Mouse (Mus musculus): ENCODE data around the gene Defb13.
"Not testable (repeated sequence)": the region's sequence is repeated elsewhere in the genome, so short reads cannot be mapped to it uniquely, and the experiment has no call there.

Defb13 gene

GRCm38 (mm10) chr8:21946462-21946861 lies at the start of gene Defb13:
Gene Defb13 (plus strand): TSS chr8:21946762.
- DNase-seq (ENCODE audit: low read depth): no peak

DNA sequence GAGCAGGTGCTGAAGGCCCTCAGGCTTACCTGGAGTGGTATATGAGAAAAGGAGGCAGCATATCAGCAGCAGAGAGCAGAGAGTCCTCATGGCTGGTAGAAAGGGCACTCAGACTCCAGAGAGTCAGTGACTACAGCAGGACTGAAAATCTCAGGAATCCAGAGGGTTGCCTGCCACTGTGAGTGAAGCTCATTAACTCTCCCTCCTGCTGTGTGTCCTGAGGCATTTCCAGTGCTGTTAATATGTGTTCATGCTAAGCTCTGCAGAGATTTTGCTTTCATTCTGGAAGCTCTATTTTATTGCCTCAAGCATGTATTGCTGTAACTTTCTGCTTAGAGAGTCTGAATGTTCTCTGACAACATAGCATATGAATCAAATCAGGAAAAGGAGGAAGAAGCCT lies 40.3 kb upstream of the Defb13 start, which contains the start of gene Defb11:
Defb11 (minus strand) TSS at position 123 of the 400 bp plus-strand sequence.
- not testable (repeated sequence) for DNase-seq (ENCODE audit: low read depth)

GRCm38 (mm10) chr8:21911931-21912330 lies 34.6 kb upstream of the Defb13 start:
- no peak for DNase-seq (ENCODE audit: low read depth)

DNA sequence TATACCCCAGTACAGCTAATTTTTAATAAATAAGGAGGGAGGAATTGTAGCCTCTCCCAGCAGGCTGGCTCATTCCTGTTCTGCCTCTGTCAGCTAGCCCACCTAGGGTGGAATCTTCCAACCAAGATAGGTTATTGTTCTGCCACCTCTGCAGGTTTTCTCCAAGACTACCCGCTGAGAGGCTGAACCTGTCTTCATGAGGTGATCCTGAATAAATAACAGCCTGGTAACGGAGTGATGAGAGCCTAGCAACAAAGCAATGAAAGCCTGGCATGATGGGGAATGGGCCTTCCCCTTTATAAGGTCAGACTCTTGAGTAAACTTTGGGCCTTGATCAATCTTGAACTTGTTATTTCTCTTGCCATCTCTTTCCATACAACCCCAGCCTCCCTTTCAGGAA lies 34.0 kb upstream of the Defb13 start:
- no peak for DNase-seq (ENCODE audit: low read depth)

DNA sequence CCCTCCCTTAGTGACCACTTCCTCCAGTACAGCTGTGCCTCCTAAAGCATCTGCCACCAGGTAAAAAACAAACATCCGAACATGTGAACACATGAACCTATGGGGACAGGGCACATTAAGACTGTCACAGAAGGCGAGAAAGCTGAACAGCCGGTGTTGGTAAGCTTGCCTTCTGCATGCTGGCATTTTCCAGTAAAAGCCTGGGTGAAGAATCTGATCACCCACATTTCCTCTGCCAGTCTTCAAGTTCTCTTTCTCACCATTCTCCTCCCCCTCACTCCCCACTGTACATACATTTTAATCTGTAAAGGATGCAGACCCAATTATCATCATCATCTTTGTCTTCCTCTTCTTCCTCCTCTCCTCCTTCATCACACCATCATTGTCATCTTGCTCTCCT lies 30.9 kb upstream of the Defb13 start:
- DNase-seq (ENCODE audit: low read depth): no peak

GRCm38 (mm10) chr8:21930754-21931153 lies 15.8 kb upstream of the Defb13 start:
- not testable (repeated sequence) for DNase-seq (ENCODE audit: low read depth)

DNA sequence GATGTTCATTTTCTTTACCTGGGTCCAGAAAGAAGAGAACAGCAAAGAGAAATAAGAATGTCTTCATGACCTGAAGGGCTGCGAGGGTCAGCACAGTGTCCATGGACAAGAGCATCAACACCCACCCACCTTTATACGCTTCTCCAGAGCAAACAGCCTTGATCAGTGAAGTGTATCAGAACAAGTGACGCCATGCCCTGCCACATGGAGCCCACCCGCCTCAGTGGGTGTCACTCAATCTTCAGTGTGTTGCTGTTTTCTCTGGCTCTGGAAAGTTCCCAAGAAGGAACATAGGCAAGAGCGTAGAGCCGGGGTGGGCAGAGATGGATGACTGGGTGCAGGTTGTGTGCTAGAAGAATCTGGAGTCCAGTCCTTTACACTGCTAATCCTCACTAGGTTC lies 14.0 kb upstream of the Defb13 start, which contains the start of gene Defb15:
Defb15 (minus strand) TSS at position 101 of the 400 bp plus-strand sequence.
- DNase-seq (ENCODE audit: low read depth): no peak

- DNase-seq (ENCODE audit: low read depth): not testable (repeated sequence)
These were observed 8.5 kb upstream of the Defb13 start, which contains the start of gene Defb35 for GRCm38 (mm10) chr8:21938052-21938451. Gene Defb35 (plus strand): TSS chr8:21938352.

GRCm38 (mm10) chr8:21947311-21948017 lies 902 bp downstream of the Defb13 start:
- no peak for DNase-seq (ENCODE audit: low read depth)

DNA sequence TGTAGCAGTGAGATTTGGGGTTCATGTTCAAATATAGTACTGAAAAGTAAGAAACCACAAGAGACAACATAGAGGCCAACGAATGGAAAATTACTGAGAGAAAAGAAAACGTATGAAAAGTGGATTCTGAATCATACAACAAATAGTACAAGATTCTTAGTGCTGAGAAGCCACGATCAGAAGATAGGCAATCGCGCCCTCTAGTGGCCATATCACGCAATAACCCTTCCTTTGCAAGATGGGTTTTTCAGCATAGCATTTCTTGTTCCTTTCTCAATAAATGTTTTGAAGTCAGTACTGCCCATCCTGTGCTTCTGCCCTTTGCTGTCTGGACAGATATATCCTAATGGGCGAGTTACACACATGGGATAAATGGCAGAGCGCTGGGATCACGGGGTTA lies 8.8 kb downstream of the Defb13 start:
- peak; percentile 27 for DNase-seq (ENCODE audit: low read depth)

- no peak for DNase-seq (ENCODE audit: low read depth)
These were observed 9.8 kb downstream of the Defb13 start for GRCm38 (mm10) chr8:21956336-21956735.

- DNase-seq (ENCODE audit: low read depth): no peak
These were observed 11.9 kb downstream of the Defb13 start, which contains the start of gene Fam90a1a for GRCm38 (mm10) chr8:21958414-21958813. Gene Fam90a1a (plus strand): TSS chr8:21958714.

- DNase-seq (ENCODE audit: low read depth): no peak
These were observed 20.1 kb downstream of the Defb13 start for GRCm38 (mm10) chr8:21966646-21967045.

GRCm38 (mm10) chr8:21969475-21969874 lies 22.9 kb downstream of the Defb13 start, which contains the start of gene Ccdc70:
Gene Ccdc70 (plus strand): TSS chr8:21969775.
- no peak for DNase-seq (ENCODE audit: low read depth)

- DNase-seq (ENCODE audit: low read depth): no peak
These were observed 31.6 kb downstream of the Defb13 start for GRCm38 (mm10) chr8:21978193-21978592.

DNA sequence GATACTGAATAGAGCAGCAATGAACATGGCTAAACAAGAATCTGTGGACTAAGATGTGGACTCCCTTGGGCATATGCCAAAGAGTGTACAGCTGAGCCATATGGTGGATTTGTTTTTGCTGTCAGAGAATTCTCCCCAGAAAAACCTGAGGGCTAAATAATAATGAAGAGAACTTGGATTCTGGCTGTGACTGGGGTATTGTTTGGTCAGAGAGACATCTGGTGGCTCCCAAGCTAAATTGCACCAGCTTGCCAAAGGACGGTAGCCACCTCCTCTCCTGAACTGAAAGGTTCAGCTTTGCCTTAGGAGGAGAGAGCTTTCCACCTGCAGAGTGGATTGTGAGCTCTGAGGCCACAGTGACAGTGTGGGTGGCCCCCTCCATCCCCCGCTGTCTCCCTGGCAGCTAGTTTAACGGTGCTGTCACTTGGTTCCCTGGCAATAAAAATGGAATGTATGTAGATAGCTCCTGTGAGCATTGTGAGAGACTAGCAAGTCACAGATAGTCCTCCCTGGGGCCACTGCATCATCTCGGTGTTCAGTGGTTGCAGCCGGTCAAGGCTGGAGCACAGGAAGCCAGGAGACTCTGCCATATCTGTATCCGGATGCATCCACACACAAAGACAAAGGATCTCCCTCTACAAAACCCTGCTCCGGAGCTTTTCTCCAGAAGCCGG lies 35.2 kb downstream of the Defb13 start:
- no peak for DNase-seq (ENCODE audit: low read depth)

- DNase-seq (ENCODE audit: low read depth): no peak
These were observed 45.6 kb downstream of the Defb13 start for GRCm38 (mm10) chr8:21992184-21992583.

- DNase-seq (ENCODE audit: low read depth): no peak
These were observed 48.6 kb downstream of the Defb13 start for GRCm38 (mm10) chr8:21995181-21995580.
